Mouse (Mus musculus) embryonic facial prominence, embryonic 13.5 days (tissue): ENCODE data around the gene Cul3. TPM values are rescaled to one million over a fixed set of nuclear protein-coding genes. Genes with fewer than 3 reads are reported as not detected.

Source experiments
- ATAC-seq: fragments of 200-750 bp; cut with Nextera tagmentation; 2 replicates; pipeline ENCODE4 v1.8.0; 2017; ENCODE audit warnings: low read depth; ENCODE audit not compliant: insufficient number of reproducible peaks, insufficient read depth, low FRiP score, low TSS enrichment
- H3K27ac ChIP-seq: fragments of 300-500 bp; sonication (generic); 2 replicates; pipeline ENCODE4 v1.5.1; 2015; ENCODE audit warnings: moderate library complexity, mild to moderate bottlenecking, inconsistent platforms
- H3K27me3 ChIP-seq: fragments of 300-500 bp; sonication (generic); 2 replicates; pipeline ENCODE4 v1.6.1; 2015; ENCODE audit warnings: mild to moderate bottlenecking, inconsistent platforms
- H3K36me3 ChIP-seq: fragments of 300-500 bp; sonication (generic); 2 replicates; pipeline ENCODE4 v1.6.1; 2015; ENCODE audit warnings: mild to moderate bottlenecking, inconsistent platforms
- H3K4me1 ChIP-seq: fragments of 300-500 bp; sonication (generic); 2 replicates; pipeline ENCODE4 v1.6.1; 2015; ENCODE audit warnings: inconsistent platforms
- H3K4me2 ChIP-seq: fragments of 300-500 bp; sonication (generic); 2 replicates; pipeline ENCODE4 v1.6.1; 2015; ENCODE audit warnings: moderate library complexity, mild to moderate bottlenecking, inconsistent platforms
- H3K4me3 ChIP-seq: fragments of 300-500 bp; sonication (generic); 2 replicates; pipeline ENCODE4 v1.5.1; 2015; ENCODE audit warnings: mild to moderate bottlenecking, inconsistent platforms
- H3K9ac ChIP-seq: fragments of 300-500 bp; sonication (generic); 2 replicates; pipeline ENCODE4 v1.6.1; 2015; ENCODE audit warnings: mild to moderate bottlenecking, inconsistent platforms
- H3K9me3 ChIP-seq: fragments of 300-500 bp; sonication (generic); 2 replicates; pipeline ENCODE4 v1.6.1; 2016; ENCODE audit warnings: inconsistent platforms
- WGBS: fragments of 180-500 bp; shearing (Covaris S2); methylation state at CpG from one replicate; pipeline ENCODE4 v1.1.7; 2015; ENCODE audit warnings: mixed read lengths; 5-methylcytosine and 5-hydroxymethylcytosine counted together
- polyA plus RNA-seq: library from polyadenylated mRNA; unstranded; fragments of >200 nt; fragmentation: Nextera tagmentation; extraction: Ambion mirVana; gene quantifications from 2 replicates; pipeline ENCODE4 v1.2.1, GENCODE M21; 2015

Gene Cul3
- polyA plus RNA-seq, 1 experiment from 2014 or later = 43.5 TPM

- Histone ChIP-seq H3K9ac (0 out of 2 replicates have a peak overlapping the region, but pooled peaks have one; percentile 12), H3K4me1 (peaks cover 7% of the 10 kb centered on the region; the same call in 1 of the 2 replicates), H3K4me3 (no peak overlapping the region), H3K4me2 (no peak overlapping the region), H3K36me3 (no peaks in the 10 kb centered on the region), H3K27me3 (no peaks in the 10 kb centered on the region), H3K27ac (peak overlapping the region; percentile 34; the same call in 1 of the 2 replicates), H3K9me3 (no peaks in the 10 kb centered on the region)
- ATAC-seq = no peak
- 48% methylated on average over 3 of the region's 3 CpGs for WGBS
Measured at GRCm38 (mm10) chr1:80224839-80225412, 115.4 kb downstream of the Cul3 start.

DNA sequence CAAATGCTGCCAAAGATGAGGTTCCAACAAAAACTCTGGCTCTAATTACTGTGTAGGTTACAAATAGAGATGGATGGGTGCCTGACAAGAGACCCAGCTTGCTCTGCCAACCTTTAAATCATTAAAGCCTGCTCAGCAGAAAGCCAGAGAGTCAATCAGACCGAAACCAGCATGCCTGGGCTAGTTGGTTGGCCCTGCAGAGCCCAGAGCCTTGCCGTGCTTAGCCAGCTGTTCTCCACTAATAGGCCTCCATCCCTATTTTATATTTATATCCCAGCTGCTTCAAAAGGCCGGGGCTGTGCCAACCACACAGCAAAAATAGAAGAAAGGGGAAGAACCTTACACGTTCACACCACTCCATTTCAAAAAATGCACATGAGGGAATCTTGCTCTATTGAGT, 119.1 kb downstream of the Cul3 start:
- no peaks in the 10 kb centered on the region for H3K27me3 ChIP-seq
- peaks cover 7% of the 10 kb centered on the region; the same call in 1 of the 2 replicates for H3K4me1 ChIP-seq
- no peak overlapping the region for H3K4me2 ChIP-seq
- H3K36me3 ChIP-seq = no peaks in the 10 kb centered on the region
- no peak overlapping the region for H3K27ac ChIP-seq
- H3K9me3 ChIP-seq = no peaks in the 10 kb centered on the region
- no peak overlapping the region for H3K9ac ChIP-seq
- no peak overlapping the region for H3K4me3 ChIP-seq
- ATAC-seq = 0 out of 2 replicates have a peak, but pooled peaks have one; percentile 28
- WGBS = 45% methylated on average over 4 of the region's 4 CpGs

GRCm38 (mm10) chr1:80218268-80218667, 122.0 kb downstream of the Cul3 start, which contains the start of gene Fam124b:
Fam124b (minus strand) TSS chr1:80218473.
- no peaks in the 10 kb centered on the region for H3K36me3 ChIP-seq

More at GRCm38 (mm10) chr1:80218268-80218667, 122.0 kb downstream of the Cul3 start, which contains the start of gene Fam124b:
- no peak within 1 kb of the TSS for H3K9ac ChIP-seq
- no peaks in the 10 kb centered on the region for H3K27me3 ChIP-seq
- H3K4me3 ChIP-seq = no peak within 1 kb of the TSS
- no peak within 1 kb of the TSS for H3K4me2 ChIP-seq
- 0 out of 2 replicates have a peak, but pooled peaks cover under 1% of the 10 kb centered on the region for H3K4me1 ChIP-seq
- WGBS = 73% methylated on average over 6 of the region's 6 CpGs
- no peak; the same call in 1 of the 2 replicates for ATAC-seq
- no peaks in the 10 kb centered on the region for H3K9me3 ChIP-seq
- H3K27ac ChIP-seq = no peak within 1 kb of the TSS; the same call in 1 of the 2 replicates

Other genes starting within 250 kb of the Cul3 start
- gene Fam124b, start 122.0 kb downstream of the Cul3 start, polyA plus RNA-seq = 0.98 and 1.2 TPM in 2 replicates
- not detected in 2 replicates for gene Gm45261, start 121.0 kb upstream of the Cul3 start, polyA plus RNA-seq